ENCODE assay signal across 9 mouse cellular contexts in the genomic region with DNA sequence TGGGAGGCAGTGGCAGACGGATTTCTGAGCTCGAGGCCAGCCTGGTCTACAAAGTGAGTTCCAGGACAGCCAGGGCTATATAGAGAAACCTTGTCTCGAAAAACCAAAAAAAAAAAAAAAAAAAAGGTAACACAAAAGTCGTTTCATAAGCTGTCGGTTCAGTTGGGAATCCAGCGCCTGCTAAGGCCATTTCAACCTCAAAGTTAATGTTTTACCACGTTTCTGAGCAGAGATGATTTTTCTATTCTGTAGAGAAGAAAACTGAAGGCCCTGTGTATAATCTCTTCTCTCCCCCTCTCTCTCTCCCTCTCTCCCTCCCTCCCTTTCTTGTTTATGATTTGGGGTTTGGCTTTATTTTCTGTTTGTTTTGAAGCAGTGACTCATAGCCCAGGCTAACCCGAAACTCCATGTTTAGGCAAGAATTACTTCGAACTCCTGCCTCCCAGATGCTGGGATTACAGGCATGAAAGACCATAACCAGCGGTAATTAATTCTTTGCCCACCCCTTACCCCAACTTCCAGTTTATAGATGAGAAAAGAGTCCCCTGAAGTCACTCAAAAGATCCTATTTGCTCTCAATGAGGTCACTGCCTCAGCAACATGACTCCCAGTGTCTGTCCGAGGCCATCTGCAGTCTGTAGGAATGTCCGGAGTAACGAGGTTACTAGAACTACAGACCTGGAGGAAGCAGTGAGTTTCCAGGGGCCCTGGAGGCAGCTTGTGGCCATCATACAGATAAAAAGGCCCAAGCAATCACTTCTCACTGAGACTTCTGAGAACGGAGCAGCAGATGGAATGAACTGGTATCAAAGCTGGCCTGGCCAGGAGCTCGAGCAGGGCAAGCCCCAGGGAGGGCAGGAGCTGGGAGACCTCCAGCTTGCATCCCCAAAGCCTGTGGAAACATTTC. TPM values are rescaled to one million over a fixed set of nuclear protein-coding genes. Genes with fewer than 3 reads are reported as not detected.
DNase-seq lines count a peak whose midpoint lies in the region; ATAC-seq lines count a peak whose summit lies in the region.
"Had no signal": no experiment of that assay in that cellular context is flagged by ENCODE, and none has a peak within 500 bp of the region (broad histone marks: within the 10 kb centered on the region; RNA-seq: fewer than 3 reads in every experiment).

No protein-coding gene starts in this region.

- peaks cover 27% of the 10 kb centered on the region for H3K36me3 ChIP-seq in erythroblast, embryonic 14.5 days (ENCODE audit: control insufficient read depth)
- H3K36me3 ChIP-seq in forebrain, embryonic 14.5 days (ENCODE audit: control insufficient read depth, insufficient read depth, low read length) = peaks cover 9% of the 10 kb centered on the region
- peaks cover 23% of the 10 kb centered on the region for H3K36me3 ChIP-seq in liver, embryonic 15.5 days (replicated peaks)

- peak overlapping the region; percentile 68 for H3K4me2 ChIP-seq in forebrain, embryonic 14.5 days (ENCODE audit: low read length)
- H3K4me2 ChIP-seq in liver, embryonic 15.5 days = peak overlapping the region; percentile 95

- H3K27ac ChIP-seq in forebrain, embryonic 14.5 days (ENCODE audit: low read depth, low read length) = 0 out of 2 replicates have a peak overlapping the region, but pooled peaks have one; percentile 10
- peak overlapping the region; percentile 98 for H3K27ac ChIP-seq in liver, embryonic 15.5 days (replicated peaks)

- peak; percentile 44 for DNase-seq in 416B (ENCODE audit: low read depth)
- DNase-seq in forebrain, embryonic 14.5 days (ENCODE audit: low spot score) = no peak
- no peak for DNase-seq in retina, postnatal 1 day
- DNase-seq in layer of hippocampus, adult 11-12 months (ENCODE audit: low spot score) = no peak
- no peak for DNase-seq in urinary bladder, postnatal 4 days (ENCODE audit: low spot score in 2 of 2)

- peaks cover 71% of the 10 kb centered on the region for H3K4me1 ChIP-seq in erythroblast, embryonic 14.5 days (ENCODE audit: control insufficient read depth)
- H3K4me1 ChIP-seq in forebrain, embryonic 14.5 days (ENCODE audit: control insufficient read depth, insufficient read depth, low read length) = peaks cover 14% of the 10 kb centered on the region
- peaks cover 66% of the 10 kb centered on the region for H3K4me1 ChIP-seq in liver, embryonic 15.5 days (replicated peaks)

- no peaks in the 10 kb centered on the region for H3K9me3 ChIP-seq in erythroblast, embryonic 14.5 days (ENCODE audit: control insufficient read depth, low read length)
- H3K9me3 ChIP-seq in forebrain, embryonic 14.5 days (replicated peaks; ENCODE audit: control insufficient read depth, low read length) = no peaks in the 10 kb centered on the region
- H3K9me3 ChIP-seq in liver, embryonic 15.5 days (replicated peaks) = no peaks in the 10 kb centered on the region

- H3K9ac ChIP-seq in forebrain, embryonic 14.5 days (ENCODE audit: low read length) = peak overlapping the region; percentile 22; the same call in 1 of the 2 replicates
- H3K9ac ChIP-seq in liver, embryonic 15.5 days = peak overlapping the region; percentile 59

- H3K27me3 ChIP-seq in erythroblast, embryonic 14.5 days (ENCODE audit: control insufficient read depth) = peaks cover 18% of the 10 kb centered on the region
- H3K27me3 ChIP-seq in forebrain, embryonic 14.5 days (replicated peaks; ENCODE audit: control insufficient read depth, insufficient read depth, low read length) = no peaks in the 10 kb centered on the region
- peaks cover 9% of the 10 kb centered on the region for H3K27me3 ChIP-seq in liver, embryonic 15.5 days
- H3K27me3 ChIP-seq: Patski had no signal

- 40% methylated on average over 15 of the region's 15 CpGs for WGBS in forebrain, embryonic 14.5 days
- 35% methylated on average over 15 of the region's 15 CpGs for WGBS in liver, embryonic 15.5 days (ENCODE audit: insufficient replicate concordance)

- ATAC-seq in erythroblast, adult 5-6 weeks (replicated peaks; ENCODE audit: low FRiP score, poor library complexity, severe bottlenecking) = no peak
- no peak for ATAC-seq in forebrain, embryonic 14.5 days
- no peak for ATAC-seq in liver, embryonic 15.5 days (ENCODE audit: insufficient read depth)

- peak overlapping the region; percentile 74 for H3K4me3 ChIP-seq in erythroblast, embryonic 14.5 days (replicated peaks)
- H3K4me3 ChIP-seq in forebrain, embryonic 14.5 days (ENCODE audit: low read depth, low read length) = peak overlapping the region; percentile 64; the same call in 1 of the 2 replicates
- H3K4me3 ChIP-seq in liver, embryonic 15.5 days (replicated peaks) = peak overlapping the region; percentile 92

RNA-seq across cellular contexts. Expression of gene Slc25a39, which starts 1.4 kb away (rescaled TPM):
- polyA plus RNA-seq in erythroblast, embryonic 14.5 days (2012) = 579 and 725 TPM in 2 replicates
- 461 and 462 TPM in 2 replicates for total RNA-seq in erythroblast, adult 5-6 weeks (2015; ENCODE audit: low replicate concordance)
- total RNA-seq in erythroblast, adult 5-6 weeks (2017; ENCODE audit: low replicate concordance) = 236 and 290 TPM in 2 replicates
- polyA plus RNA-seq in forebrain, embryonic 14.5 days (2014; fragmentation: Nextera tagmentation; extraction: Ambion mirVana) = 145 and 149 TPM in 2 replicates
- 451 and 525 TPM in 2 replicates for polyA plus RNA-seq in liver, embryonic 15.5 days (2015; fragmentation: Nextera tagmentation; extraction: Ambion mirVana)

RNA-seq across cellular contexts. Expression of gene Rundc3a, which starts 15.9 kb away (rescaled TPM):
- 1.8 and 2.1 TPM in 2 replicates for polyA plus RNA-seq in erythroblast, embryonic 14.5 days (2012)
- total RNA-seq in erythroblast, adult 5-6 weeks (2015; ENCODE audit: low replicate concordance) = 3.1 TPM in 1 of 2 replicates, not detected in the other
- total RNA-seq in erythroblast, adult 5-6 weeks (2017; ENCODE audit: low replicate concordance) = 2.7 and 7.5 TPM in 2 replicates
- 115 and 125 TPM in 2 replicates for polyA plus RNA-seq in forebrain, embryonic 14.5 days (2014; fragmentation: Nextera tagmentation; extraction: Ambion mirVana)
- 2.2 and 2.4 TPM in 2 replicates for polyA plus RNA-seq in liver, embryonic 15.5 days (2015; fragmentation: Nextera tagmentation; extraction: Ambion mirVana)

RNA-seq across cellular contexts. Expression of gene Grn, which starts 21.0 kb away (rescaled TPM):
- polyA plus RNA-seq in erythroblast, embryonic 14.5 days (2012) = 1.8 and 2.6 TPM in 2 replicates
- total RNA-seq in erythroblast, adult 5-6 weeks (2015; ENCODE audit: low replicate concordance) = 85.7 and 90.1 TPM in 2 replicates
- total RNA-seq in erythroblast, adult 5-6 weeks (2017; ENCODE audit: low replicate concordance) = 26.3 and 56.1 TPM in 2 replicates
- 28.6 and 38.8 TPM in 2 replicates for polyA plus RNA-seq in forebrain, embryonic 14.5 days (2014; fragmentation: Nextera tagmentation; extraction: Ambion mirVana)
- polyA plus RNA-seq in liver, embryonic 15.5 days (2015; fragmentation: Nextera tagmentation; extraction: Ambion mirVana) = 94.8 and 121 TPM in 2 replicates

RNA-seq across cellular contexts. Expression of gene Fam171a2, which starts 38.3 kb away (rescaled TPM):
- polyA plus RNA-seq in erythroblast, embryonic 14.5 days (2012) = 0.01 and 0.02 TPM in 2 replicates
- not detected in 2 replicates for total RNA-seq in erythroblast, adult 5-6 weeks (2015; ENCODE audit: low replicate concordance)
- total RNA-seq in erythroblast, adult 5-6 weeks (2017; ENCODE audit: low replicate concordance) = not detected in 2 replicates
- 26.0 and 27.8 TPM in 2 replicates for polyA plus RNA-seq in forebrain, embryonic 14.5 days (2014; fragmentation: Nextera tagmentation; extraction: Ambion mirVana)
- polyA plus RNA-seq in liver, embryonic 15.5 days (2015; fragmentation: Nextera tagmentation; extraction: Ambion mirVana) = 0.28 and 0.61 TPM in 2 replicates

RNA-seq across cellular contexts. Expression of gene Slc4a1, which starts 43.1 kb away (rescaled TPM):
- 575 and 672 TPM in 2 replicates for polyA plus RNA-seq in erythroblast, embryonic 14.5 days (2012)
- 4,977 and 5,433 TPM in 2 replicates for total RNA-seq in erythroblast, adult 5-6 weeks (2015; ENCODE audit: low replicate concordance)
- 6,454 and 7,565 TPM in 2 replicates for total RNA-seq in erythroblast, adult 5-6 weeks (2017; ENCODE audit: low replicate concordance)
- polyA plus RNA-seq in forebrain, embryonic 14.5 days (2014; fragmentation: Nextera tagmentation; extraction: Ambion mirVana) = 1.8 and 2.1 TPM in 2 replicates
- polyA plus RNA-seq in liver, embryonic 15.5 days (2015; fragmentation: Nextera tagmentation; extraction: Ambion mirVana) = 1,073 and 1,204 TPM in 2 replicates
- polyA plus RNA-seq: Patski had no signal

Comparison
In these comparisons a context has a peak if more than half of its experiments do, and no peak if none do; other contexts are left out.
1. RNA of gene Rundc3a, which starts 15.9 kb away (polyA plus RNA-seq): 115 to 125 TPM in forebrain, embryonic 14.5 days; 2.2 to 2.4 TPM in liver, embryonic 15.5 days and 1.8 to 2.1 TPM in erythroblast, embryonic 14.5 days; every median in the first group is over 10 times any median in the second.
2. Peak in every context shown above with its lines, with median percentiles within 50 percentile points of each other: H3K4me3 ChIP-seq.